Mouse (Mus musculus): Measurements from ENCODE around the gene N4bp1.

- TF ChIP-seq CTCF (IDR thresholded peaks at IDR 0.05; ENCODE audit: low read depth) (no peak), EP300 (IDR thresholded peaks at IDR 0.05; ENCODE audit: low read depth) (no peak)
Observed at GRCm38 (mm10) chr8:86765669-86766068, 119.4 kb downstream of the N4bp1 start.
